ENCODE assay signal across 15 mouse cellular contexts in the genomic region with DNA sequence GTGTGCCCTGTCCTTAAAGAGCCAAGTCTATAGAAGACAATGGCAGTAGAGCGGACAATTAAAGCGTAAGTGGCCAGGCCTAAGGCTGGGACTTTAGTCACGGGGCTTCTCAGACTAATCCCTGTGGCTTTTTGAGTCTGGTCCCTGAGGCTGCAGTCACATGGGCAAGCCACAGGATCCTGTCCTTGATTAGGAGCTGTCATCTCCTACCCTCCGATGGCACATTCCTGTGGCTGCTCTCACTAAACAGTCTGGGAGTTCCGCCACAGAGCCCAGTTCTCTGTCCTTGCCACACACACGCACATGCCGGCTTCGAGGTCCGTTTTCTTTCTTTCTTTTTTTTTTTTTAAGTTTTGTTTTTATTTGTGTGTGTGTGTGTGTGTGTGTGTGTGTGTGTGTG. TPM values are rescaled to one million over a fixed set of nuclear protein-coding genes. Genes with fewer than 3 reads are reported as not detected.
DNase-seq lines count a peak whose midpoint lies in the region; ATAC-seq lines count a peak whose summit lies in the region.
"Had no signal": no experiment of that assay in that cellular context is flagged by ENCODE, and none has a peak within 500 bp of the region (broad histone marks: within the 10 kb centered on the region; RNA-seq: fewer than 3 reads in every experiment).

No protein-coding gene starts in this region.

- peaks cover 36% of the 10 kb centered on the region for H3K27me3 ChIP-seq in lung, embryonic 15.5 days
- peaks cover 48% of the 10 kb centered on the region for H3K27me3 ChIP-seq in embryonic facial prominence, embryonic 12.5 days
- peaks cover 39% of the 10 kb centered on the region for H3K27me3 ChIP-seq in heart, embryonic 15.5 days

- H3K4me2 ChIP-seq in lung, embryonic 15.5 days, result no peak overlapping the region
- no peak overlapping the region for H3K4me2 ChIP-seq in embryonic facial prominence, embryonic 12.5 days (replicated peaks)
- 0 out of 2 replicates have a peak overlapping the region, but pooled peaks have one; percentile 5 for H3K4me2 ChIP-seq in heart, embryonic 15.5 days
- H3K4me2 ChIP-seq: forebrain, embryonic 12.5 days; neural tube, embryonic 12.5 days had no signal

- ATAC-seq in lung, embryonic 15.5 days (ENCODE audit: borderline replicate concordance, extremely low read depth, low FRiP score, low TSS enrichment), result peak; percentile 25; the same call in 1 of the 2 replicates
- ATAC-seq in embryonic facial prominence, embryonic 12.5 days (ENCODE audit: insufficient number of reproducible peaks, insufficient read depth, low FRiP score, low TSS enrichment), result peak; percentile 28; the same call in 1 of the 2 replicates
- peak; percentile 84 for ATAC-seq in heart, embryonic 15.5 days (replicated peaks; ENCODE audit: insufficient number of reproducible peaks, insufficient read depth, low FRiP score, low read depth)
- ATAC-seq: liver, postnatal 0 days had no signal

- H3K4me3 ChIP-seq in lung, embryonic 15.5 days, result no peak overlapping the region
- no peak overlapping the region for H3K4me3 ChIP-seq in embryonic facial prominence, embryonic 12.5 days
- no peak overlapping the region for H3K4me3 ChIP-seq in heart, embryonic 15.5 days
- H3K4me3 ChIP-seq: forebrain, embryonic 12.5 days; layer of hippocampus, adult 2 months; limb, embryonic 10.5 days; neural tube, embryonic 12.5 days had no signal

- H3K36me3 ChIP-seq in lung, embryonic 15.5 days, result no peaks in the 10 kb centered on the region
- H3K36me3 ChIP-seq in embryonic facial prominence, embryonic 12.5 days, result no peaks in the 10 kb centered on the region
- no peaks in the 10 kb centered on the region for H3K36me3 ChIP-seq in heart, embryonic 15.5 days
- H3K36me3 ChIP-seq: forebrain, embryonic 12.5 days; limb, embryonic 10.5 days; neural tube, embryonic 12.5 days had no signal

- H3K9ac ChIP-seq in lung, embryonic 15.5 days, result no peak overlapping the region
- H3K9ac ChIP-seq in embryonic facial prominence, embryonic 12.5 days, result no peak overlapping the region
- H3K9ac ChIP-seq in heart, embryonic 15.5 days, result no peak overlapping the region
- H3K9ac ChIP-seq: forebrain, embryonic 12.5 days; liver, postnatal 0 days; neural tube, embryonic 12.5 days had no signal

- no peak overlapping the region for H3K27ac ChIP-seq in lung, embryonic 15.5 days
- no peak overlapping the region for H3K27ac ChIP-seq in embryonic facial prominence, embryonic 12.5 days
- peak overlapping the region; percentile 74 for H3K27ac ChIP-seq in heart, embryonic 15.5 days
- H3K27ac ChIP-seq: forebrain, embryonic 12.5 days; layer of hippocampus, adult 2 months; neural tube, embryonic 12.5 days had no signal

- no peaks in the 10 kb centered on the region for H3K9me3 ChIP-seq in lung, embryonic 15.5 days
- H3K9me3 ChIP-seq in embryonic facial prominence, embryonic 12.5 days, result no peaks in the 10 kb centered on the region
- H3K9me3 ChIP-seq in heart, embryonic 15.5 days (replicated peaks), result no peaks in the 10 kb centered on the region
- H3K9me3 ChIP-seq: forebrain, embryonic 12.5 days; limb, embryonic 10.5 days; neural tube, embryonic 12.5 days had no signal

- DNase-seq in lung, postnatal 25 days (ENCODE audit: low spot score), result no peak
- peak; percentile 15 for DNase-seq in ZHBTc4 (ENCODE audit: low read depth, low spot score)
- DNase-seq in right cerebral cortex, postnatal 25 days, result no peak
- no peak for DNase-seq in testis, postnatal 10 days (ENCODE audit: low spot score)
- DNase-seq in left cerebral cortex, adult 11 months (ENCODE audit: low spot score), result no peak
- DNase-seq: cerebellum, adult 8-10 months; liver, postnatal 0 days; right cerebral cortex, postnatal 4 days had no signal

- H3K4me1 ChIP-seq in lung, embryonic 15.5 days, result 0 out of 2 replicates have a peak, but pooled peaks cover 3% of the 10 kb centered on the region
- peaks cover 13% of the 10 kb centered on the region; the same call in 1 of the 2 replicates for H3K4me1 ChIP-seq in embryonic facial prominence, embryonic 12.5 days
- peaks cover 12% of the 10 kb centered on the region for H3K4me1 ChIP-seq in heart, embryonic 15.5 days (replicated peaks)
- H3K4me1 ChIP-seq: neural tube, embryonic 12.5 days had no signal

- WGBS in lung, embryonic 15.5 days, result 53% methylated on average over 9 of the region's 9 CpGs
- 35% methylated on average over 9 of the region's 9 CpGs for WGBS in embryonic facial prominence, embryonic 12.5 days
- WGBS in heart, embryonic 15.5 days, result 33% methylated on average over 9 of the region's 9 CpGs

RNA-seq across cellular contexts. Expression of gene Lgr6, which starts 21.6 kb away (rescaled TPM):
- polyA plus RNA-seq in lung, embryonic 15.5 days (2015; fragmentation: Nextera tagmentation; extraction: Ambion mirVana), result 11.6 and 12.8 TPM in 2 replicates
- polyA plus RNA-seq in embryonic facial prominence, embryonic 12.5 days (2016; fragmentation: Nextera tagmentation; extraction: Ambion mirVana), result 3.5 and 3.9 TPM in 2 replicates
- polyA plus RNA-seq in heart, embryonic 15.5 days (2015; fragmentation: Nextera tagmentation; extraction: Ambion mirVana), result 3.4 and 5.9 TPM in 2 replicates

RNA-seq across cellular contexts. Expression of gene Ptpn7, which starts 49.0 kb away (rescaled TPM):
- 2.9 and 5.8 TPM in 2 replicates for polyA plus RNA-seq in lung, embryonic 15.5 days (2015; fragmentation: Nextera tagmentation; extraction: Ambion mirVana)
- polyA plus RNA-seq in embryonic facial prominence, embryonic 12.5 days (2016; fragmentation: Nextera tagmentation; extraction: Ambion mirVana), result 1.4 and 1.7 TPM in 2 replicates
- 1.8 and 10.2 TPM in 2 replicates for polyA plus RNA-seq in heart, embryonic 15.5 days (2015; fragmentation: Nextera tagmentation; extraction: Ambion mirVana)

Comparison
In these comparisons a context has a peak if more than half of its experiments do, and no peak if none do; other contexts are left out.
1. ATAC-seq: peak in every context shown above with its lines; median percentile 84 in heart, embryonic 15.5 days; 28 in embryonic facial prominence, embryonic 12.5 days; 25 in lung, embryonic 15.5 days.